Mouse (Mus musculus) R1 (cell line): ENCODE measurements around the gene Vmn1r233.

Source experiments
- DNase-seq: peaks from one replicate; pipeline ENCODE4 v3.0.0-alpha.2; 2018; ENCODE audit warnings: low read depth, low spot score

Vmn1r233 gene

GRCm38 (mm10) chr17:20996364-20996763 lies at the start of gene Vmn1r233:
Gene Vmn1r233 (minus strand): TSS chr17:20996464.
- DNase-seq, result no peak

GRCm38 (mm10) chr17:21018410-21019080 lies 22.3 kb upstream of the Vmn1r233 start:
- DNase-seq, result no peak

GRCm38 (mm10) chr17:21009726-21010125 lies 13.5 kb upstream of the Vmn1r233 start:
- DNase-seq, result no peak

- peak; percentile 94 for DNase-seq
Observed at GRCm38 (mm10) chr17:21008382-21009331, 12.4 kb upstream of the Vmn1r233 start, which contains the start of gene Zfp160. Gene Zfp160 (plus strand): TSS chr17:21008903.

- DNase-seq, result no peak
Observed at GRCm38 (mm10) chr17:20993716-20994115, 2.5 kb downstream of the Vmn1r233 start.

- no peak for DNase-seq
Observed at GRCm38 (mm10) chr17:20966681-20967080, 29.6 kb downstream of the Vmn1r233 start.

GRCm38 (mm10) chr17:20965421-20965820 lies 30.8 kb downstream of the Vmn1r233 start:
- DNase-seq, result no peak

- no peak for DNase-seq
Observed at GRCm38 (mm10) chr17:20960386-20960785, 35.9 kb downstream of the Vmn1r233 start.

GRCm38 (mm10) chr17:20946636-20947035 lies 49.6 kb downstream of the Vmn1r233 start:
- no peak for DNase-seq

- peak; percentile 19 for DNase-seq
Observed at GRCm38 (mm10) chr17:20946026-20946565, 50.2 kb downstream of the Vmn1r233 start.

- peak; percentile 100 for DNase-seq
Observed at GRCm38 (mm10) chr17:20944985-20945891, 51.0 kb downstream of the Vmn1r233 start, which contains the start of gene Ppp2r1a. Gene Ppp2r1a (plus strand): TSS chr17:20945311.

GRCm38 (mm10) chr17:20944226-20944625 lies 52.0 kb downstream of the Vmn1r233 start:
- DNase-seq, result no peak
